Mouse (Mus musculus): ENCODE data around the gene Sod1. TPM values are rescaled to one million over a fixed set of nuclear protein-coding genes. Genes with fewer than 3 reads are reported as not detected.
A peak's percentile ranks its signal among the peaks of the same experiment; 100 is the strongest.
"Not testable (repeated sequence)": the region's sequence is repeated elsewhere in the genome, so short reads cannot be mapped to it uniquely, and the experiment has no call there.

Gene Sod1
- polyA plus RNA-seq, 1 experiment: 1,524 TPM

GRCm38 (mm10) chr16:90198626-90199025 lies 21.9 kb upstream of the Sod1 start:
- Histone ChIP-seq H3K4me1 (ENCODE audit: control insufficient read depth, insufficient read depth, insufficient read length, low read length) (peaks cover 8% of the 10 kb centered on the region), H3K4me3 (ENCODE audit: insufficient read depth, low read depth, low read length) (no peak overlapping the region), H3K27ac (replicated peaks; ENCODE audit: low read depth, low read length) (0 out of 2 replicates have a peak overlapping the region, but pooled peaks have one; percentile 23)

GRCm38 (mm10) chr16:90199174-90199573 lies 21.4 kb upstream of the Sod1 start:
- peak overlapping the region; percentile 50; the same call in 1 of the 2 replicates for H3K27ac ChIP-seq (replicated peaks; ENCODE audit: low read depth, low read length)
- H3K4me3 ChIP-seq (ENCODE audit: insufficient read depth, low read depth, low read length): no peak overlapping the region

GRCm38 (mm10) chr16:90202140-90202539 lies 18.4 kb upstream of the Sod1 start:
- H3K4me3 ChIP-seq (ENCODE audit: insufficient read depth, low read depth, low read length): no peak overlapping the region

More at GRCm38 (mm10) chr16:90199174-90199573, 21.4 kb upstream of the Sod1 start:
- peaks cover 8% of the 10 kb centered on the region for H3K4me1 ChIP-seq (ENCODE audit: control insufficient read depth, insufficient read depth, insufficient read length, low read length)

GRCm38 (mm10) chr16:90203226-90203962 lies 17.2 kb upstream of the Sod1 start:
- Histone ChIP-seq H3K27ac (replicated peaks; ENCODE audit: low read depth, low read length) (no peak overlapping the region), H3K4me1 (ENCODE audit: control insufficient read depth, insufficient read depth, insufficient read length, low read length) (peaks cover under 1% of the 10 kb centered on the region; the same call in 1 of the 2 replicates), H3K4me3 (ENCODE audit: insufficient read depth, low read depth, low read length) (no peak overlapping the region)

More at GRCm38 (mm10) chr16:90202140-90202539, 18.4 kb upstream of the Sod1 start:
- H3K4me1 ChIP-seq (ENCODE audit: control insufficient read depth, insufficient read depth, insufficient read length, low read length): peaks cover 8% of the 10 kb centered on the region
- no peak overlapping the region for H3K27ac ChIP-seq (replicated peaks; ENCODE audit: low read depth, low read length)

GRCm38 (mm10) chr16:90204868-90205267 lies 15.7 kb upstream of the Sod1 start:
- Histone ChIP-seq H3K4me3 (ENCODE audit: insufficient read depth, low read depth, low read length) (no peak overlapping the region), H3K4me1 (ENCODE audit: control insufficient read depth, insufficient read depth, insufficient read length, low read length) (no peaks in the 10 kb centered on the region), H3K27ac (replicated peaks; ENCODE audit: low read depth, low read length) (no peak overlapping the region)

- no peak overlapping the region for H3K27ac ChIP-seq (replicated peaks; ENCODE audit: low read depth, low read length)
- no peaks in the 10 kb centered on the region for H3K4me1 ChIP-seq (ENCODE audit: control insufficient read depth, insufficient read depth, insufficient read length, low read length)
- no peak overlapping the region for H3K4me3 ChIP-seq (ENCODE audit: insufficient read depth, low read depth, low read length)
Measured at GRCm38 (mm10) chr16:90208996-90209395, 11.6 kb upstream of the Sod1 start.

- Histone ChIP-seq H3K4me1 (ENCODE audit: control insufficient read depth, insufficient read depth, insufficient read length, low read length) (no peaks in the 10 kb centered on the region), H3K4me3 (ENCODE audit: insufficient read depth, low read depth, low read length) (no peak overlapping the region), H3K27ac (replicated peaks; ENCODE audit: low read depth, low read length) (no peak overlapping the region)
Measured at GRCm38 (mm10) chr16:90210717-90211116, 9.8 kb upstream of the Sod1 start.

- Histone ChIP-seq H3K4me1 (ENCODE audit: control insufficient read depth, insufficient read depth, insufficient read length, low read length) (no peaks in the 10 kb centered on the region), H3K4me3 (ENCODE audit: insufficient read depth, low read depth, low read length) (no peak overlapping the region), H3K27ac (replicated peaks; ENCODE audit: low read depth, low read length) (no peak overlapping the region)
Measured at GRCm38 (mm10) chr16:90211767-90212166, 8.8 kb upstream of the Sod1 start.

GRCm38 (mm10) chr16:90213477-90214339 lies 6.8 kb upstream of the Sod1 start:
- Histone ChIP-seq H3K4me1 (ENCODE audit: control insufficient read depth, insufficient read depth, insufficient read length, low read length) (no peaks in the 10 kb centered on the region), H3K27ac (replicated peaks; ENCODE audit: low read depth, low read length) (no peak overlapping the region), H3K4me3 (ENCODE audit: insufficient read depth, low read depth, low read length) (no peak overlapping the region)

- H3K4me1 ChIP-seq (ENCODE audit: control insufficient read depth, insufficient read depth, insufficient read length, low read length): no peaks in the 10 kb centered on the region
- peak overlapping the region; percentile 70 for H3K27ac ChIP-seq (replicated peaks; ENCODE audit: low read depth, low read length)
- H3K4me3 ChIP-seq (ENCODE audit: insufficient read depth, low read depth, low read length): no peak overlapping the region
Measured at GRCm38 (mm10) chr16:90214731-90215565, 5.6 kb upstream of the Sod1 start.

- H3K4me3 ChIP-seq (ENCODE audit: insufficient read depth, low read depth, low read length); H3K27ac ChIP-seq (replicated peaks; ENCODE audit: low read depth, low read length); H3K4me1 ChIP-seq (ENCODE audit: control insufficient read depth, insufficient read depth, insufficient read length, low read length): not testable (repeated sequence)
Measured at GRCm38 (mm10) chr16:90215879-90216278, 4.7 kb upstream of the Sod1 start.

GRCm38 (mm10) chr16:90216414-90216813 lies 4.1 kb upstream of the Sod1 start:
- Histone ChIP-seq H3K4me3 (ENCODE audit: insufficient read depth, low read depth, low read length) (no peak overlapping the region), H3K4me1 (ENCODE audit: control insufficient read depth, insufficient read depth, insufficient read length, low read length) (no peaks in the 10 kb centered on the region), H3K27ac (replicated peaks; ENCODE audit: low read depth, low read length) (no peak overlapping the region)

- no peak overlapping the region for H3K27ac ChIP-seq (replicated peaks; ENCODE audit: low read depth, low read length)
- peaks cover 2% of the 10 kb centered on the region for H3K4me1 ChIP-seq (ENCODE audit: control insufficient read depth, insufficient read depth, insufficient read length, low read length)
- no peak overlapping the region for H3K4me3 ChIP-seq (ENCODE audit: insufficient read depth, low read depth, low read length)
Measured at GRCm38 (mm10) chr16:90217356-90217755, 3.2 kb upstream of the Sod1 start.

- H3K4me3 ChIP-seq (ENCODE audit: insufficient read depth, low read depth, low read length): no peak overlapping the region
- no peak overlapping the region for H3K27ac ChIP-seq (replicated peaks; ENCODE audit: low read depth, low read length)
- H3K4me1 ChIP-seq (ENCODE audit: control insufficient read depth, insufficient read depth, insufficient read length, low read length): peaks cover 6% of the 10 kb centered on the region
Measured at GRCm38 (mm10) chr16:90217926-90218325, 2.6 kb upstream of the Sod1 start.

- peaks cover 10% of the 10 kb centered on the region for H3K4me1 ChIP-seq (ENCODE audit: control insufficient read depth, insufficient read depth, insufficient read length, low read length)
- not testable (repeated sequence) for H3K27ac ChIP-seq (replicated peaks; ENCODE audit: low read depth, low read length); H3K4me3 ChIP-seq (ENCODE audit: insufficient read depth, low read depth, low read length)
Measured at GRCm38 (mm10) chr16:90219445-90219844, 1.1 kb upstream of the Sod1 start.

Measured in brown adipose tissue, adult 24 weeks (tissue).